Mouse (Mus musculus): Measurements from ENCODE around the gene Hvcn1. TPM values are rescaled to one million over a fixed set of nuclear protein-coding genes. Genes with fewer than 3 reads are reported as not detected.

The Hvcn1 gene
- polyA plus RNA-seq, 1 experiment from 2014 or later = 5.6 TPM

DNA sequence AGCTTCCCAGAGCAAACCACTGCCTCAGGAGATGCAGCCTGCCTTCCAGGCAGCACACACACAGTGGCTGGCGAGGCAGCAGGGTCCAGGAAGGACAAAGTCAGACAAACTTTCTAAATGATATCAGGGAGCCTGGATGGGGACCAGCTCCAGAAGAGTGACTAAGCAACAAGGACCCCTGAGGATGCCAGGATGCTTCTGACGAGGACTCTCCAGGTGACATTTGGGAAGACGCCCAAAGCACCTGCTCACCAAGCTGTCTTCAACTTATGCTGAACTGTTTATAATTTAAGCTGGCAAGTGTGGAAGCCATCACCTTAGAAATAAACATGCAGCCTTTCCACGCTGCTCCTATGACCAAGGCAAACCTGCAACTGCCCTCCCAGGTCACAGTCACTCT lies 42.7 kb downstream of the Hvcn1 start:
- no peaks in the 10 kb centered on the region for H3K4me1 ChIP-seq (ENCODE audit: control insufficient read depth, insufficient read depth, low read length)
- H3K4me3 ChIP-seq (ENCODE audit: low read length) = no peak overlapping the region
- H3K4me2 ChIP-seq (ENCODE audit: low read depth, low read length) = no peak overlapping the region
- no peak overlapping the region for H3K27ac ChIP-seq (ENCODE audit: low read length)
- H3K9me3 ChIP-seq (ENCODE audit: control insufficient read depth, low read length) = no peaks in the 10 kb centered on the region
- no peaks in the 10 kb centered on the region for H3K27me3 ChIP-seq (replicated peaks; ENCODE audit: control insufficient read depth, insufficient read depth, low read length)
- no peaks in the 10 kb centered on the region for H3K36me3 ChIP-seq (ENCODE audit: control insufficient read depth, insufficient read depth, low read length)
- WGBS = 90% methylated on average over 4 of the region's 4 CpGs
- no peak for ATAC-seq
- no peak overlapping the region for H3K9ac ChIP-seq (ENCODE audit: low read depth, low read length)

DNA sequence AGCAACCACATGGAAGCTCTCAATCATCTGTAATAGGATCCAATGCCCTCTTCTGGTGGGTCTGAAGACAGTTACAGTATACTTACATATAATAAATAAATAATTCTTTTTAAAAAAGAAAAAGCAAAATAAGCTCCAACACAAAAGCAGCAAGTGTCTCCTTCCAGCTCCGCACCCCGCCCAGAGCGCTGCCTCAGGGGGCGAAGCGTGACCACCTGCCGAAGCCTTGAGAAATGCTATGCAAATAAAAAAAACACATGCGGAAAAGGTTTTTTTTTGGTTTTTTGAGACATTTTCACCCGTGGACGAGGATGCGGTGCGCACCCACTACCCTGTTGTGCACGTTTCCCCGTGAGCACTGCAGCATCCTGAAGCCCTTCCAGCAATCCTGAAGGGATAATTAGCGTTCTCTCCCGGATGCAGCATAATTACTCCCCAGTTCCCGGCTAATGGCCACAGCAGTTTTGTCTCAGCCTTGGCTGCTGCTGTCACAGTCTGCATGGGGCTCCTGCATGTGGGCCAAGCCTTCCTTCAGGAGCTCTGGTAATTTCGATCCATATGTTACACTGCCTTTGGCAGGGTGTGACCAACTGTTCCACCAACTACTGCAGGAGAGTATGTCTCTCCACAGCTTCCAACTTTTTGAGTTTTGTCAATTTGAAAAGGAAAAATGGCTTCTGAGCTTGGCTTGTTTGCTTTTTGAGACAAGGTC lies 45.4 kb downstream of the Hvcn1 start:
- 89% methylated on average over 17 of the region's 17 CpGs for WGBS
- no peak for ATAC-seq
- no peaks in the 10 kb centered on the region for H3K9me3 ChIP-seq (ENCODE audit: control insufficient read depth, low read length)
- no peak overlapping the region for H3K4me2 ChIP-seq (ENCODE audit: low read depth, low read length)
- no peaks in the 10 kb centered on the region for H3K27me3 ChIP-seq (replicated peaks; ENCODE audit: control insufficient read depth, insufficient read depth, low read length)
- H3K4me1 ChIP-seq (ENCODE audit: control insufficient read depth, insufficient read depth, low read length) = no peaks in the 10 kb centered on the region
- no peak overlapping the region for H3K4me3 ChIP-seq (ENCODE audit: low read length)
- no peaks in the 10 kb centered on the region for H3K36me3 ChIP-seq (ENCODE audit: control insufficient read depth, insufficient read depth, low read length)
- H3K9ac ChIP-seq (ENCODE audit: low read depth, low read length) = no peak overlapping the region
- no peak overlapping the region for H3K27ac ChIP-seq (ENCODE audit: low read length)

- Histone ChIP-seq H3K9ac (ENCODE audit: low read depth, low read length) (no peak overlapping the region), H3K27ac (ENCODE audit: low read length) (no peak overlapping the region), H3K4me1 (ENCODE audit: control insufficient read depth, insufficient read depth, low read length) (peaks cover 2% of the 10 kb centered on the region; the same call in 1 of the 2 replicates), H3K4me3 (ENCODE audit: low read length) (no peak overlapping the region), H3K9me3 (ENCODE audit: control insufficient read depth, low read length) (no peaks in the 10 kb centered on the region), H3K27me3 (replicated peaks; ENCODE audit: control insufficient read depth, insufficient read depth, low read length) (no peaks in the 10 kb centered on the region), H3K4me2 (ENCODE audit: low read depth, low read length) (no peak overlapping the region), H3K36me3 (ENCODE audit: control insufficient read depth, insufficient read depth, low read length) (no peaks in the 10 kb centered on the region)
- no peak for ATAC-seq
- WGBS = 81% methylated on average over 6 of the region's 6 CpGs
Measured at GRCm38 (mm10) chr5:122258027-122258741, 51.6 kb downstream of the Hvcn1 start.

DNA sequence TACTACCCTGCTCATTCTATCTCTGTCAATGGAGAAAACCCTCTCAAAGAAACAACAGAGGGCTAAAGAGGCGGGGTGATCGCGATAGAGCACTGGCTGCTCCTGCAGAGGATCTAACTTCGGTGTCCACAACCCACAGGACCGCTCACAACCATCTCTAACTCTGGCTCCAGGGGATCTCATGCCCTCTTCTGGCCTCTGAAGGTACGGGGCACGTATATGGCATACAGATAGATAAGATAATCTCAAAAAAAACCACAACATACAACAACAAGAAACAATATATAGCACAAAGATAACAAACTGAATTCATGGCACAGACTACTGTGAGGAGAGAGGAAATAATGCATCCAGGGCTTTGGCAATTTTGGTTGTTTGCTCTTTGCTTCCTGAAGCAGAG lies 55.5 kb downstream of the Hvcn1 start:
- Histone ChIP-seq H3K9me3 (ENCODE audit: control insufficient read depth, low read length) (no peaks in the 10 kb centered on the region), H3K27ac (ENCODE audit: low read length) (no peak overlapping the region), H3K4me2 (ENCODE audit: low read depth, low read length) (no peak overlapping the region), H3K36me3 (ENCODE audit: control insufficient read depth, insufficient read depth, low read length) (no peaks in the 10 kb centered on the region), H3K27me3 (replicated peaks; ENCODE audit: control insufficient read depth, insufficient read depth, low read length) (no peaks in the 10 kb centered on the region), H3K4me3 (ENCODE audit: low read length) (no peak overlapping the region), H3K9ac (ENCODE audit: low read depth, low read length) (no peak overlapping the region), H3K4me1 (ENCODE audit: control insufficient read depth, insufficient read depth, low read length) (peaks cover 10% of the 10 kb centered on the region)
- WGBS = 62% methylated on average over 7 of the region's 7 CpGs
- ATAC-seq = no peak

DNA sequence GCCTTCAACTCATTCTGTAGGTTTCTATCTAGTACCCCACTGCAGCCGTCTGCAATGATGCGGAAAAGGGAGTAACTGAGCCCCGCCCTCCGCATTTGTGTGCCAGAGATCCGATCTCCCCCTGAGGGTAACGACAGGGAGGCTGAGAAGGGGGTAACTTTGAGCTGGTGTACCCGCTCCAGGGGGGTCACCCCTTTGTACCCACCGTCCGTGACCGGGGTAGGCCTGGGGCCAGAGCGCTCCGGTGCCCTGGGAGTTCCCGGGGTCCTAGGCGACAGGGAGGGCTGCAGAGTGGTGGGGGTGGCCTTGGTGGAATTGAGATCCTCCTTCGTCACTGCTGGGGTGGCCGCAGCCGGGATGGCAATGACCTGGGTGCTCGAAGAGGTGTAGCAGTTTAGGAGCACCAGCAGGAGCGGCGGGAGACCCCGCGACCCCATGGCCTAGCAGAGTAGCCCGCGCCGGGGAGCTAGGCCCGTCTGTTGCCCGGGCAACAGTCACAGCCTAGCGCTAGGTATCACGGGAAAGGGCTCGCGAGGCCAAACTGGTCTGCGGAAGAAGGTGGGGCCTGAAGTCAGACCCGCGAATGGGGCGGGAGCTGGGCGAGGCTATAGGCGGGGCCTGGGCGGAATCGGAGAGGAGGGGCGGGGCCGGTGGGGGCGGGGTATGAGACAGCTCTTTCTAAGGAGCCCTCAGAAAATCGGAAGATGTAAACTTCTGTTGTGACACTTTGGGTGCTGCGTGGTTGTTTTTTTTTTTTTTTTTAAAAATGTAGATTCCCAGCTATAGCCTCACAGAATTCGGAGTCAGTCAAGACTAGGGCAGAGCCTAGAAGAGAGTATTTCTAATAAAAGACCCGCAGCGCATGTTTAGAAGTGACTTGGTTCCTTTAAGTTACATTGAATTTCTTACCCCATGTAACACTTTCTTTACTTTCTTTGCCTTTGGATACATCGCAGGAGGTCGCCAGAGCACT lies 57.6 kb downstream of the Hvcn1 start, which contains the start of gene Tctn1:
Tctn1 (minus strand) TSS at position 528 of the 973 bp plus-strand sequence.
- under 1% methylated on average over 49 of the region's 49 CpGs for WGBS
- H3K9me3 ChIP-seq (ENCODE audit: control insufficient read depth, low read length) = no peaks in the 10 kb centered on the region
- 0 out of 2 replicates have a peak within 1 kb of the TSS, but pooled peaks have one; percentile 2 for H3K27ac ChIP-seq (ENCODE audit: low read length)
- no peaks in the 10 kb centered on the region for H3K36me3 ChIP-seq (ENCODE audit: control insufficient read depth, insufficient read depth, low read length)
- peak within 1 kb of the TSS; percentile 84 for H3K9ac ChIP-seq (ENCODE audit: low read depth, low read length)
- H3K4me2 ChIP-seq (ENCODE audit: low read depth, low read length) = peak within 1 kb of the TSS; percentile 80
- peaks cover 13% of the 10 kb centered on the region for H3K4me1 ChIP-seq (ENCODE audit: control insufficient read depth, insufficient read depth, low read length)
- ATAC-seq = peak; percentile 97
- peak within 1 kb of the TSS; percentile 81 for H3K4me3 ChIP-seq (ENCODE audit: low read length)
- no peaks in the 10 kb centered on the region for H3K27me3 ChIP-seq (replicated peaks; ENCODE audit: control insufficient read depth, insufficient read depth, low read length)

GRCm38 (mm10) chr5:122265187-122265586 lies 58.6 kb downstream of the Hvcn1 start:
- no peaks in the 10 kb centered on the region for H3K9me3 ChIP-seq (ENCODE audit: control insufficient read depth, low read length)

DNA sequence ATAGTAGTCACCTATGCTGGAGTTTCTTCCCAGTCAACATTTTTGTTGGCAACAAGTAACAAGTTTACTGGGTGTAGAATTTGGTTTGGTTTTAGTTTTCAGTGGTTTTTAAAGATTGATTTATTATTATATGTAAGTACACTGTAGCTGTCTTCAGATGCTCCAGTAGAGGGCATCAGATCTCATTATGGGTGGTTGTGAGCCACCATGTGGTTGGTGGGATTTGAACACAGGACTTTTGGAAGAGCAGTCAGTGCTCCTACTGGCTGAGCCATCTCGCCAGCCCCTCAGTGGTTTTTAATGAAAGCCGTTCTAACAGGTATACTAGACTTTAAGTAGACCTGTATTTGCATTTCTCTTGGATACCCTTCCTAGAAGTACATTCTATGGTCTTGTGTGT lies 59.3 kb downstream of the Hvcn1 start:
- Histone ChIP-seq H3K27me3 (replicated peaks; ENCODE audit: control insufficient read depth, insufficient read depth, low read length) (no peaks in the 10 kb centered on the region), H3K27ac (ENCODE audit: low read length) (no peak overlapping the region), H3K9ac (ENCODE audit: low read depth, low read length) (no peak overlapping the region), H3K4me2 (ENCODE audit: low read depth, low read length) (no peak overlapping the region), H3K9me3 (ENCODE audit: control insufficient read depth, low read length) (no peaks in the 10 kb centered on the region), H3K36me3 (ENCODE audit: control insufficient read depth, insufficient read depth, low read length) (no peaks in the 10 kb centered on the region), H3K4me3 (ENCODE audit: low read length) (no peak overlapping the region), H3K4me1 (ENCODE audit: control insufficient read depth, insufficient read depth, low read length) (peaks cover 16% of the 10 kb centered on the region)
- WGBS = 92% methylated on average over 2 of the region's 2 CpGs
- no peak for ATAC-seq

More at GRCm38 (mm10) chr5:122265187-122265586, 58.6 kb downstream of the Hvcn1 start:
- peaks cover 16% of the 10 kb centered on the region for H3K4me1 ChIP-seq (ENCODE audit: control insufficient read depth, insufficient read depth, low read length)
- ATAC-seq = no peak
- H3K27ac ChIP-seq (ENCODE audit: low read length) = no peak overlapping the region
- no peak overlapping the region for H3K4me2 ChIP-seq (ENCODE audit: low read depth, low read length)
- H3K27me3 ChIP-seq (replicated peaks; ENCODE audit: control insufficient read depth, insufficient read depth, low read length) = no peaks in the 10 kb centered on the region
- H3K9ac ChIP-seq (ENCODE audit: low read depth, low read length) = no peak overlapping the region
- no peaks in the 10 kb centered on the region for H3K36me3 ChIP-seq (ENCODE audit: control insufficient read depth, insufficient read depth, low read length)
- no peak overlapping the region for H3K4me3 ChIP-seq (ENCODE audit: low read length)
- WGBS = 72% methylated on average over 3 of the region's 3 CpGs

DNA sequence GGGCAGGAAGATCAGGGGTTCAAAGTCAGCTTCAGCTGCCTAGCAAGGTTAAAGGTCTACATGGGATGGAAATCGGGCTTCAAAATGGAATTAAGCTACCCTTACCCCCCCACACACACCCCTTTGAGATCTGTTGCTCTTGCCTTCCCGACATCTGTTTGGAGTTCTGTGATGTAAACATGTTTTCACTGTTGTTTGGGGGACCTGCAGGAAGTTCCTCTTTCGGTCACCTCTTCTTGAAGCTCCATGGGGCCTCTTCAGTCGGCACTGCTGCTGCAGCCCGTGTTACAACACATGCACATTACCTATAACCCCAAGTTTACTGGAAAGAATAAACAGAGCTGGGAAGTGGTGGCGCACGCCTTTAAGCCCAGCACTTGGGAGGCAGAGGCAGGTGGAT lies 60.5 kb downstream of the Hvcn1 start:
- no peak overlapping the region for H3K9ac ChIP-seq (ENCODE audit: low read depth, low read length)
- no peak overlapping the region for H3K27ac ChIP-seq (ENCODE audit: low read length)
- no peak overlapping the region for H3K4me3 ChIP-seq (ENCODE audit: low read length)
- peaks cover 16% of the 10 kb centered on the region for H3K4me1 ChIP-seq (ENCODE audit: control insufficient read depth, insufficient read depth, low read length)
- H3K9me3 ChIP-seq (ENCODE audit: control insufficient read depth, low read length) = no peaks in the 10 kb centered on the region
- ATAC-seq = no peak
- H3K27me3 ChIP-seq (replicated peaks; ENCODE audit: control insufficient read depth, insufficient read depth, low read length) = no peaks in the 10 kb centered on the region
- WGBS = 65% methylated on average over 7 of the region's 7 CpGs
- no peaks in the 10 kb centered on the region for H3K36me3 ChIP-seq (ENCODE audit: control insufficient read depth, insufficient read depth, low read length)
- no peak overlapping the region for H3K4me2 ChIP-seq (ENCODE audit: low read depth, low read length)

DNA sequence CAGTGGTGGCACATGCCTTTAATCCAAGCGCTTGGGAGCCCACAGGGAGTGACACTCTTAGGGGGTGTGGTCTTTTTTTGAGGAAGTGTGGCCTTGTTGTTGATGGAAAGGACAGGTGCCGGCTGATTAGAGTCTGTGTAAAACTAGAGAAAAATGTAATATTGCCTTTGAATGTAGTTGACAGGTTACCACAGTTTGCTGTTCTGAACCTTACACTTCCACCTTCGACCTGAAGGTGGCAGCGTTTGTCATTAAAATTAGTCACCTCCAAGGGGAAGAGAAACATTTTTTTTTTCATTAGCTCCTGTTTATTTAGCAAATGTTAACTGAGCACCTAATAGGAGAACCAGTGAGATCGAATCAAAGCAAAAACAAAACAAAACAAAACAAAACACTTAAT lies 61.3 kb downstream of the Hvcn1 start:
- Histone ChIP-seq H3K27ac (ENCODE audit: low read length) (no peak overlapping the region), H3K27me3 (replicated peaks; ENCODE audit: control insufficient read depth, insufficient read depth, low read length) (no peaks in the 10 kb centered on the region), H3K4me1 (ENCODE audit: control insufficient read depth, insufficient read depth, low read length) (peaks cover 16% of the 10 kb centered on the region), H3K9ac (ENCODE audit: low read depth, low read length) (no peak overlapping the region), H3K4me3 (ENCODE audit: low read length) (no peak overlapping the region), H3K4me2 (ENCODE audit: low read depth, low read length) (no peak overlapping the region), H3K36me3 (ENCODE audit: control insufficient read depth, insufficient read depth, low read length) (no peaks in the 10 kb centered on the region), H3K9me3 (ENCODE audit: control insufficient read depth, low read length) (no peaks in the 10 kb centered on the region)
- 25% methylated on average over 5 of the region's 5 CpGs for WGBS
- no peak for ATAC-seq
